Mouse (Mus musculus) liver, embryonic 13.5 days (tissue): ENCODE data around the gene Stag1. TPM values are rescaled to one million over a fixed set of nuclear protein-coding genes. Genes with fewer than 3 reads are reported as not detected.
A peak's percentile ranks its signal among the peaks of the same experiment; 100 is the strongest.
"Not testable (repeated sequence)": the region's sequence is repeated elsewhere in the genome, so short reads cannot be mapped to it uniquely, and the experiment has no call there.

ENCODE experiments used
- ATAC-seq: fragments of 200-750 bp; cut with Nextera tagmentation; 2 replicates; pipeline ENCODE4 v1.8.0; 2017; ENCODE audit warnings: low read depth, mild to moderate bottlenecking, moderate number of reproducible peaks, moderate library complexity
- DNase-seq: peaks from one replicate; pipeline ENCODE4 v3.0.0; 2022
- H3K27ac ChIP-seq: fragments of 300-500 bp; sonication (generic); 2 replicates; pipeline ENCODE4 v1.5.1; 2015; ENCODE audit warnings: moderate library complexity, mild to moderate bottlenecking, inconsistent platforms
- H3K27me3 ChIP-seq: fragments of 300-500 bp; sonication (generic); 2 replicates; pipeline ENCODE4 v1.6.1; 2015; ENCODE audit warnings: mild to moderate bottlenecking, inconsistent platforms
- H3K36me3 ChIP-seq: fragments of 300-500 bp; sonication (generic); 2 replicates; pipeline ENCODE4 v1.6.1; 2015; ENCODE audit warnings: mild to moderate bottlenecking, inconsistent platforms
- H3K4me1 ChIP-seq: fragments of 300-500 bp; sonication (generic); replicated peaks from 2 replicates; pipeline ENCODE4 v1.6.1; 2015; ENCODE audit warnings: inconsistent platforms
- H3K4me2 ChIP-seq: fragments of 300-500 bp; sonication (generic); 2 replicates; pipeline ENCODE4 v1.6.1; 2015; ENCODE audit warnings: inconsistent platforms, mild to moderate bottlenecking, moderate library complexity
- H3K4me3 ChIP-seq: fragments of 300-500 bp; sonication (generic); replicated peaks from 2 replicates; pipeline ENCODE4 v1.5.1; 2015; ENCODE audit warnings: mild to moderate bottlenecking, inconsistent platforms
- H3K9ac ChIP-seq: fragments of 300-500 bp; sonication (generic); 2 replicates; pipeline ENCODE4 v1.6.1; 2015; ENCODE audit warnings: mild to moderate bottlenecking, inconsistent platforms
- H3K9me3 ChIP-seq: fragments of 300-500 bp; sonication (generic); replicated peaks from 2 replicates; pipeline ENCODE4 v1.6.1; 2016; ENCODE audit warnings: inconsistent platforms
- WGBS: fragments of 180-500 bp; shearing (Covaris S2); methylation state at CpG from one replicate; pipeline ENCODE4 v1.1.7; 2015; ENCODE audit not compliant: insufficient replicate concordance; 5-methylcytosine and 5-hydroxymethylcytosine counted together
- polyA plus RNA-seq: library from polyadenylated mRNA; unstranded; fragments of >200 nt; fragmentation: Nextera tagmentation; extraction: Ambion mirVana; gene quantifications from 2 replicates; pipeline ENCODE4 v1.2.1, GENCODE M21; 2015

Stag1 gene
- polyA plus RNA-seq, 1 experiment from 2014 or later, result 20.0 TPM

- H3K27me3 ChIP-seq, result no peaks in the 10 kb centered on the region
- H3K4me2 ChIP-seq, result no peak overlapping the region
- H3K9ac ChIP-seq, result no peak overlapping the region
- no peaks in the 10 kb centered on the region for H3K9me3 ChIP-seq
- ATAC-seq (no peak), DNase-seq (no peak)
- no peaks in the 10 kb centered on the region for H3K36me3 ChIP-seq
- WGBS, result 86% methylated on average over 2 of the region's 2 CpGs
- no peak overlapping the region for H3K4me3 ChIP-seq
- no peak overlapping the region for H3K27ac ChIP-seq
- peaks cover 38% of the 10 kb centered on the region for H3K4me1 ChIP-seq
Measured at GRCm38 (mm10) chr9:100696537-100696936, 98.9 kb downstream of the Stag1 start.

DNA sequence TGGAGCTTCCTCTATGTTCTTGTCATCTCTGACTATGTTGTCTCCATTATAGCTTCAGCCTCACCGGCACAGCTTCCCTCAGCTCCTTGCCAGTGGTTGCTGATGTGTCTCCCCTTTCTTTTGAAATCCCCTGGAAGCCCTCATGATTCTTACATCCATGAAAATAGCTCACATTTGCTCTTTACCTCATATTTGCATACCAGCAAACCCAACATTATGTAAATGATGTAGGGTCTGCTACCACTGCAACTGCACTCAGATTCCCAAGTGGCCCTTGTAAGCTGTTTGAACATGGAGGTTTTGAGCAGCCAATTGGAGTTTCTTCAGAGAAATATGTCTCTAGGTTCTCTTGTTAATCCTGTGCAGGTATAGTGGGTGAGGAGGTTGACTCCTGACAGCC, 110.0 kb downstream of the Stag1 start:
- Histone ChIP-seq H3K4me2 (no peak overlapping the region), H3K9me3 (no peaks in the 10 kb centered on the region), H3K27me3 (no peaks in the 10 kb centered on the region), H3K9ac (no peak overlapping the region), H3K27ac (no peak overlapping the region), H3K4me1 (no peaks in the 10 kb centered on the region), H3K4me3 (no peak overlapping the region), H3K36me3 (no peaks in the 10 kb centered on the region)
- DNase-seq, result no peak
- no peak for ATAC-seq
- WGBS, result 93% methylated on average over 1 of the region's 1 CpGs

DNA sequence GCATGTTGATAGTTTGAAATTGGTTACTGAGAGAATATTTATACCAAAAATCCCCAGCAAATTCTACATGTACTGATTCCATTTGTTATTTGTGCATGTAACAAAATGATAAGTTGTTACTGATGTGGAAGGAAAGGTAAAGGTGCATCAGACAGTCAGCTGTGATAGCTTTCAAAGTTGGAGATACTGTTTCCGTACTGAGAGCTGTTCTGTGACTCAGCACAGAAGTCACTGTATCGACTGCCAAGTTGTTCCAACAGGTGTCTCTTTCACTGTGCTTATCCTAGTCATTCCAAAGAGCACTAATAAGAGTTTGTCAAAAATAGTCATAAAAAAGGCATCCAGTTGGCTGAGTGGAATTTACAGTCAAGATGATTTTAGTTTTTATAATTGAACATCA, 114.1 kb downstream of the Stag1 start:
- Histone ChIP-seq H3K9me3 (no peaks in the 10 kb centered on the region), H3K4me3 (no peak overlapping the region), H3K9ac (no peak overlapping the region), H3K4me2 (no peak overlapping the region), H3K4me1 (no peaks in the 10 kb centered on the region), H3K27ac (no peak overlapping the region), H3K27me3 (no peaks in the 10 kb centered on the region), H3K36me3 (no peaks in the 10 kb centered on the region)
- ATAC-seq (no peak), DNase-seq (no peak)
- 60% methylated on average over 2 of the region's 2 CpGs for WGBS

DNA sequence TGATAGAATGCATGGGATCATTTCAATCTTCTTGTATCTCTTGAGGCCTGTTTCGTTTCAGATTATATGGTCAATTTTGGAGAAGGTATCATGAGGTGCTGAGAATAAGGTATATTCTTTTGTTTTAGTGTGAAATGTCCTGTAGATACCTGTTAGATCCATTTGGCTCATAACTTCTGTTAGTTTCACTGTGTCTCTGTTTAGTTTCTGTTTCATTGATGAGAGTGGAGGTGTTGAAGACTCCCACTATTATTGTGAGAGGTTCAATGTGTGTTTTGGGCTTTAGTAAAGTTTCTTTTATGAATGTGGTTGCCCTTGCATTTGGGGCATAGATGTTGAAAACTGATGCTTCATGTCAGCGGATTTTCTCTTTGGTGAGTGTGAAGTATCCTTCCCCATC, 127.2 kb downstream of the Stag1 start:
- not testable (repeated sequence) for H3K4me2 ChIP-seq, H3K9ac ChIP-seq, H3K4me1 ChIP-seq, DNase-seq, H3K4me3 ChIP-seq, H3K27ac ChIP-seq, H3K36me3 ChIP-seq, H3K27me3 ChIP-seq, ATAC-seq, H3K9me3 ChIP-seq
- WGBS, result 81% methylated on average over 2 of the region's 2 CpGs

GRCm38 (mm10) chr9:100731839-100732238, 134.2 kb downstream of the Stag1 start:
- DNase-seq, result no peak
- no peaks in the 10 kb centered on the region for H3K36me3 ChIP-seq
- 77% methylated on average over 1 of the region's 1 CpGs for WGBS
- no peak overlapping the region for H3K4me3 ChIP-seq
- no peaks in the 10 kb centered on the region for H3K9me3 ChIP-seq
- H3K9ac ChIP-seq, result no peak overlapping the region
- peaks cover 37% of the 10 kb centered on the region for H3K4me1 ChIP-seq
- no peak overlapping the region for H3K27ac ChIP-seq
- H3K27me3 ChIP-seq, result no peaks in the 10 kb centered on the region
- no peak for ATAC-seq
- no peak overlapping the region for H3K4me2 ChIP-seq

DNA sequence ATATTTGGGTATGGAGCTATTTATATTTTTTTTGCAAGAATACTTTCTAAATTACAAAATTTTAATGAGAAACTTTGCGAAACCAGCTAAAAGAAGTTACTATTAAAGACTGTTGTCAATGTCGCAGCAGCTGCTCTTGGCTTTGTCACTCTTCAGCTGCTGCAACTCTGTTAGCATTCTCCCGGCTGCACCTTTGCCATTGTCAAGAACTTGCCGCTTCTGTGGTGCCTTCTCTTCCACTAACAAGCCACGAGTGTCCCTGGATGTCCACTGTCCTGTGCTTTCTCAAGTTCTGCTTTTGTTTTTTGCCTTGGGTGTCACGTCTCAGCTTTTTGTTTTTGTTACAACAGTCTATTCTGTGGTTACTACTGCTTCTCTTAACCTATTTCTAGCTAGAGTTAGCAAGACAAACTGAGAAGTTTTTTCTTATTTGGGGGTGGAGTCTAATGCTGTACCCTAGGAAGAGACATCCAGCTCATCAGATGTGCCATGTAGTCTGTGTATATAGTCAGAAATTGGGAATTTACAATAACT, 136.4 kb downstream of the Stag1 start:
- H3K4me2 ChIP-seq, result no peak overlapping the region
- ATAC-seq (no peak), DNase-seq (no peak)
- no peaks in the 10 kb centered on the region for H3K27me3 ChIP-seq
- no peak overlapping the region for H3K4me3 ChIP-seq
- no peak overlapping the region for H3K9ac ChIP-seq
- WGBS, result 70% methylated on average over 6 of the region's 6 CpGs
- no peaks in the 10 kb centered on the region for H3K9me3 ChIP-seq
- H3K27ac ChIP-seq, result no peak overlapping the region
- H3K36me3 ChIP-seq, result 0 out of 2 replicates have a peak, but pooled peaks cover 3% of the 10 kb centered on the region
- H3K4me1 ChIP-seq, result peaks cover 36% of the 10 kb centered on the region

DNA sequence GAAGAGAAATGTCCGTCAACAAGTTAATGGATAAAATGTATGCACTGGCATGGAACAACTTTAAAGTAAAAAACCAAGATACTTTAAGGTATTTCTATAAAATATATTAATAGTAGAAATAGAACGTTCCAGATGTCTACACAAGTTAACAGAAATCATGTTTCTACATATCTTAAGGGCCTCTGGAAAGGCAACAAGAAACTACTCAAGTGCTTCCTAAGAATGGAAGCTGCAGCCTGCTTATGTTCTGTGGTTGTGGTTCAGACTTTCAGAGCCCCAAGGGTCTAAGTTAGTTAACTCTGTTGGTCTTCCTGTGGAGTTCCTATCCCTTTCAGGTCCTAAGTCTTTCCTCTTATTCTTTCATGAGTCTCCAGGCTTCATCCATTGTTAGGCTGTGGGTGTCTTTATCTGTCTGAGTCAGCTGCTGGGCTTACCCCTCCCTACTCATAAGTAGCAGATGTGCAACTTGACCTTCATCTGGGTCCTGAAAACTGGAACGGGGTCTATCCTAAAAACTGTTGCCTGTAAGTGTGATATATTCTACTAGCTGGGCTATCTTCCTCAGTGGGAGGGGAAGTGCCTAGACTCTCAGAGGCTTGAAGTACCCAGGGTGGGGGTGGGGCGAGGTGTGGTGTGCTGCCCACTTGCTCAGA, 138.5 kb downstream of the Stag1 start:
- Histone ChIP-seq H3K9ac (peak overlapping the region; percentile 33; the same call in 1 of the 2 replicates), H3K27ac (peak overlapping the region; percentile 74), H3K4me2 (peak overlapping the region; percentile 45), H3K4me1 (peaks cover 38% of the 10 kb centered on the region), H3K4me3 (no peak overlapping the region), H3K27me3 (no peaks in the 10 kb centered on the region), H3K36me3 (0 out of 2 replicates have a peak, but pooled peaks cover 3% of the 10 kb centered on the region), H3K9me3 (no peaks in the 10 kb centered on the region)
- DNase-seq (peak; percentile 52), ATAC-seq (peak; percentile 93)
- WGBS, result 42% methylated on average over 4 of the region's 4 CpGs

DNA sequence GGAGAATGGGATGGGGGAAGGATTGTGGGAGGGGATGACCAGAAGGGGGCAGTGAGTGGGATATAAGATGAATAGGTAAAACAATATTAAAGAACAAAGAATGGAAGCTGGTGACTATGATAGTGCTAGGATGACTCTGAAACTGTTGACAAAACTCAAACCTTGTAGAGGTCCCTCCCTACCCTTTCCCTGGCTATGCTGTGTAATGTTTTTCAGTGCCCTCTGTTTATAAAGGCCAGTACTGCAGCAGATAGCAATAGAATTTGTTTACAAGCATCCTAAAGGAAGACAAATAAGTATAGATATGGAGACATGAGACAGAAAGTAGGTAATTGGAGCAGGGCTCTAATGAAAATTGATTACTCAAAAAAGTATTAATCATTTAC, 139.0 kb downstream of the Stag1 start:
- ATAC-seq (peak; percentile 76), DNase-seq (no peak)
- H3K9me3 ChIP-seq, result no peaks in the 10 kb centered on the region
- no peak overlapping the region for H3K4me3 ChIP-seq
- H3K36me3 ChIP-seq, result 0 out of 2 replicates have a peak, but pooled peaks cover 3% of the 10 kb centered on the region
- H3K27ac ChIP-seq, result peak overlapping the region; percentile 74
- H3K4me1 ChIP-seq, result peaks cover 37% of the 10 kb centered on the region
- H3K27me3 ChIP-seq, result no peaks in the 10 kb centered on the region
- peak overlapping the region; percentile 45 for H3K4me2 ChIP-seq
- H3K9ac ChIP-seq, result peak overlapping the region; percentile 33; the same call in 1 of the 2 replicates

DNA sequence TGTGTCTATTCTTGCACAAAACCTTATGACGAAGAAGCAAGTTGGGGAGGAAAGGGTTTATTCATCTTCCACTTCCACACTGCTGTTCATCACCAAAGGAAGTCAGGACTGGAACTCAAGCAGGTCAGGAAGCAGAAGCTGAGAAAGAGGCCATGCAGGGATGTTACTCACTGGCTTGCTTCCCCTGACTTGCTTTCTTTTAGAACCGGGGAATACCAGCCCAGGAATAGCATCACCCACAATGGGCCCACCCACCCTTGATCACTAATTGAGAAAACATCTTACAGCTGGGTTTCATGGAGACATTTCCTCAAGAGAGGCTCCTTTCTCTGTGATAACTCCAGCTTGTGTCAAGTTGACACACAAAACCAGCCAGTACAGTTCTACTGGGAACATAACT, 179.6 kb downstream of the Stag1 start:
- 65% methylated on average over 2 of the region's 2 CpGs for WGBS
- H3K36me3 ChIP-seq, H3K9me3 ChIP-seq, H3K4me3 ChIP-seq, DNase-seq, H3K9ac ChIP-seq, H3K27me3 ChIP-seq, ATAC-seq, H3K4me2 ChIP-seq, H3K4me1 ChIP-seq, H3K27ac ChIP-seq: not testable (repeated sequence)

- Histone ChIP-seq H3K36me3 (0 out of 2 replicates have a peak, but pooled peaks cover 2% of the 10 kb centered on the region), H3K4me2 (no peak overlapping the region), H3K9me3 (no peaks in the 10 kb centered on the region), H3K4me1 (no peaks in the 10 kb centered on the region), H3K4me3 (no peak overlapping the region), H3K27me3 (no peaks in the 10 kb centered on the region), H3K27ac (no peak overlapping the region), H3K9ac (no peak overlapping the region)
- ATAC-seq, result no peak
- 72% methylated on average over 4 of the region's 4 CpGs for WGBS
- no peak for DNase-seq
Measured at GRCm38 (mm10) chr9:100865984-100866383, 268.4 kb downstream of the Stag1 start.

DNA sequence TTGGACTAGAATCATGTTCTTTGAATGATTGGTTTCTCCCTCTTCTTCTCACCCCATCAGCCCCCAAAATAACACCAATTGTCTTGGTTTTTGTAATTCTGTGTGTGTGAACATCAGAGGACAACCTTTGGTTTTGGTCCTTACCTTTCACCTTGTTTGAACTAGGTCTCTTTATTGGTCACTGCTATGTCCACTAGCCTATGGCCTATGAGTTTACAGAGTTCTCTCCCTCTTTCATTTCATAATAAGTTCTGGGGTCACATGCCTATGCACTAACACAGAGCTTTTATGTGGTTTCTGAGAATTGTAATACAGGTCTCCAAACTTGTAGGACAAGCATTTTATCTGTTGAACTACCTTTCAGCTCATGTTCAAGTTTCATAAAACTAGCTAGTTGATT, 272.0 kb downstream of the Stag1 start:
- ATAC-seq (no peak), DNase-seq (no peak)
- no peak overlapping the region for H3K4me2 ChIP-seq
- H3K27ac ChIP-seq, result no peak overlapping the region
- H3K9ac ChIP-seq, result no peak overlapping the region
- H3K4me1 ChIP-seq, result no peaks in the 10 kb centered on the region
- H3K9me3 ChIP-seq, result no peaks in the 10 kb centered on the region
- 0 out of 2 replicates have a peak, but pooled peaks cover 2% of the 10 kb centered on the region for H3K36me3 ChIP-seq
- H3K27me3 ChIP-seq, result no peaks in the 10 kb centered on the region
- H3K4me3 ChIP-seq, result no peak overlapping the region

DNA sequence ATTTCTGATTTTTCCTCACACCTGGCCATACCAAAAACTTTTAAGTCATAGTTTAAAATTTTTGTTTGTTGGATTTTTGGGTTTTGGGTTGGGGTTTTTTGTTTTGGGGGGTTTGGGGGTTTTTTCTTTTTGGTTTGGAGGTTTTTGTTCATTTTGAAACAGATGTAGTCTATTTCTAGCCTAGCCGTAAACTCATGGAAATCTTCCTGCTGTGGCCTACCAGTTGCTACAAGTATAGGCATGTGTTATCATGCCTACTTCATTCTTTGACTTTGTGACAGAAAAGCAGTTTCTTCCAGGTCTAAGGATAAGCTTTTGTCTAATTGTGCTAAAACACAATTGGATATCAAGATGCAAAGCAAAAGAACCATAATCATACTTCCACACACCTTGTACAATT, 298.5 kb downstream of the Stag1 start:
- Histone ChIP-seq H3K4me3 (no peak overlapping the region), H3K9ac (no peak overlapping the region), H3K27me3 (no peaks in the 10 kb centered on the region), H3K9me3 (no peaks in the 10 kb centered on the region), H3K27ac (no peak overlapping the region), H3K4me2 (no peak overlapping the region), H3K36me3 (peaks cover 12% of the 10 kb centered on the region; the same call in 1 of the 2 replicates), H3K4me1 (no peaks in the 10 kb centered on the region)
- ATAC-seq (no peak), DNase-seq (no peak)
- 97% methylated on average over 1 of the region's 1 CpGs for WGBS
